Mouse (Mus musculus) intestine, embryonic 16.5 days (tissue): ENCODE results near the gene Pde4d. TPM values are rescaled to one million over a fixed set of nuclear protein-coding genes. Genes with fewer than 3 reads are reported as not detected.

Source experiments
- ATAC-seq: fragments of 200-750 bp; cut with Nextera tagmentation; 2 replicates; pipeline ENCODE4 v1.8.0; 2017; ENCODE audit warnings: moderate TSS enrichment, moderate library complexity
- H3K27ac ChIP-seq: fragments of 300-500 bp; sonication (generic); 2 replicates; pipeline ENCODE4 v1.5.1; 2014; ENCODE audit warnings: mild to moderate bottlenecking, low read length
- H3K27me3 ChIP-seq: fragments of 300-500 bp; sonication (generic); replicated peaks from 2 replicates; pipeline ENCODE4 v1.6.1; 2014; ENCODE audit warnings: low read length, control low read depth, mixed read lengths; ENCODE audit not compliant: control insufficient read depth, insufficient read depth
- H3K36me3 ChIP-seq: fragments of 300-500 bp; sonication (generic); 2 replicates; pipeline ENCODE4 v1.6.1; 2014; ENCODE audit warnings: low read length, control low read depth; ENCODE audit not compliant: control insufficient read depth, insufficient read depth
- H3K4me1 ChIP-seq: fragments of 300-500 bp; sonication (generic); 2 replicates; pipeline ENCODE4 v1.6.1; 2014; ENCODE audit warnings: low read length, control low read depth, mixed read lengths; ENCODE audit not compliant: control insufficient read depth, insufficient read depth
- H3K4me2 ChIP-seq: fragments of 300-500 bp; sonication (generic); 2 replicates; pipeline ENCODE4 v1.6.1; 2014; ENCODE audit warnings: low read depth, low read length, control low read depth
- H3K4me3 ChIP-seq: fragments of 300-500 bp; sonication (generic); 2 replicates; pipeline ENCODE4 v1.5.1; 2014; ENCODE audit warnings: mild to moderate bottlenecking, low read length
- H3K9ac ChIP-seq: fragments of 300-500 bp; sonication (generic); 2 replicates; pipeline ENCODE4 v1.6.1; 2014; ENCODE audit warnings: low read depth, low read length
- H3K9me3 ChIP-seq: fragments of 300-500 bp; sonication (generic); 2 replicates; pipeline ENCODE4 v1.6.1; 2016; ENCODE audit warnings: low read length, control low read depth; ENCODE audit not compliant: control insufficient read depth
- WGBS: fragments of 180-500 bp; shearing (Covaris S2); extraction: QIAGEN DNeasy Blood & Tissue Kit; methylation state at CpG from one replicate; pipeline ENCODE4 v1.1.7; 2014; 5-methylcytosine and 5-hydroxymethylcytosine counted together
- polyA plus RNA-seq: library from polyadenylated mRNA; unstranded; fragments of >200 nt; fragmentation: Nextera tagmentation; extraction: Ambion mirVana; gene quantifications from 2 replicates; pipeline ENCODE4 v1.2.1, GENCODE M21; 2015

Pde4d gene
- polyA plus RNA-seq, 1 experiment from 2014 or later = 25.3 TPM

- ATAC-seq = no peak
Observed at GRCm38 (mm10) chr13:109662731-109663130, 1213.0 kb downstream of the Pde4d start.

GRCm38 (mm10) chr13:109664956-109665802 is 1215.4 kb downstream of the Pde4d start:
- no peaks in the 10 kb centered on the region for H3K27me3 ChIP-seq
- no peak overlapping the region for H3K27ac ChIP-seq
- H3K36me3 ChIP-seq = no peaks in the 10 kb centered on the region
- H3K4me2 ChIP-seq = no peak overlapping the region
- H3K4me1 ChIP-seq = peaks cover 13% of the 10 kb centered on the region
- WGBS = 58% methylated on average over 10 of the region's 10 CpGs
- H3K9me3 ChIP-seq = no peaks in the 10 kb centered on the region
- no peak overlapping the region for H3K9ac ChIP-seq
- H3K4me3 ChIP-seq = no peak overlapping the region
- ATAC-seq = peak; percentile 52

More at GRCm38 (mm10) chr13:109662731-109663130, 1213.0 kb downstream of the Pde4d start:
- Histone ChIP-seq H3K27ac (no peak overlapping the region), H3K4me3 (no peak overlapping the region), H3K4me1 (peaks cover 13% of the 10 kb centered on the region), H3K27me3 (no peaks in the 10 kb centered on the region), H3K36me3 (no peaks in the 10 kb centered on the region), H3K4me2 (no peak overlapping the region), H3K9me3 (no peaks in the 10 kb centered on the region), H3K9ac (no peak overlapping the region)
- 61% methylated on average over 3 of the region's 3 CpGs for WGBS

- WGBS = 66% methylated on average over 10 of the region's 10 CpGs
- Histone ChIP-seq H3K27me3 (no peaks in the 10 kb centered on the region), H3K9ac (no peak overlapping the region), H3K4me3 (no peak overlapping the region), H3K27ac (no peak overlapping the region), H3K4me1 (peaks cover 13% of the 10 kb centered on the region), H3K4me2 (no peak overlapping the region), H3K9me3 (no peaks in the 10 kb centered on the region), H3K36me3 (no peaks in the 10 kb centered on the region)
- ATAC-seq = peak; percentile 85
Observed at GRCm38 (mm10) chr13:109665803-109666403, 1216.2 kb downstream of the Pde4d start.

DNA sequence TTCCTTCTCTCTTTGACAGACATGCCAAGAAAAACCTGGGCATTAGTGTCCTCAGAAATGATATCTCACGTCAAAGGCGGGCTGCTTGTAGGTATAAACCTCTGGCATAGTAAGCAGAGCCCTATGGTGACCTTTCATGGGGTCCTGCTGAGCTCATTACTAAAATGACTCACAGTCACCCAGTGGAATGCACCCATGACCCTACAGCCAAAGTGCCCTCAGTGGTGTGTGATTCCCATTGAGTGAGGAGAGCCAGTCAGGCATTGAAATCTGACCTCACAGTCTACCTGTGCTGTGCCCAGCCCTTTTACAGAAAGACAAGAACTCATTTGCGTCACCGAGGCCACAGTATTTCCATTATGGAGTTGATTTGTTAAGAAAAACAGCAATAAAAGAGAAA is 1220.2 kb downstream of the Pde4d start:
- Histone ChIP-seq H3K9ac (no peak overlapping the region), H3K36me3 (no peaks in the 10 kb centered on the region), H3K4me2 (no peak overlapping the region), H3K27ac (no peak overlapping the region), H3K4me1 (peaks cover 12% of the 10 kb centered on the region), H3K9me3 (no peaks in the 10 kb centered on the region), H3K4me3 (no peak overlapping the region), H3K27me3 (no peaks in the 10 kb centered on the region)
- WGBS = 85% methylated on average over 4 of the region's 4 CpGs
- ATAC-seq = no peak

- no peaks in the 10 kb centered on the region for H3K27me3 ChIP-seq
- H3K4me1 ChIP-seq = no peaks in the 10 kb centered on the region
- no peak for ATAC-seq
- H3K9ac ChIP-seq = no peak overlapping the region
- H3K9me3 ChIP-seq = no peaks in the 10 kb centered on the region
- no peak overlapping the region for H3K4me3 ChIP-seq
- no peak overlapping the region for H3K4me2 ChIP-seq
- H3K27ac ChIP-seq = no peak overlapping the region
- 64% methylated on average over 8 of the region's 8 CpGs for WGBS
- H3K36me3 ChIP-seq = no peaks in the 10 kb centered on the region
Observed at GRCm38 (mm10) chr13:109671589-109672347, 1222.0 kb downstream of the Pde4d start.

DNA sequence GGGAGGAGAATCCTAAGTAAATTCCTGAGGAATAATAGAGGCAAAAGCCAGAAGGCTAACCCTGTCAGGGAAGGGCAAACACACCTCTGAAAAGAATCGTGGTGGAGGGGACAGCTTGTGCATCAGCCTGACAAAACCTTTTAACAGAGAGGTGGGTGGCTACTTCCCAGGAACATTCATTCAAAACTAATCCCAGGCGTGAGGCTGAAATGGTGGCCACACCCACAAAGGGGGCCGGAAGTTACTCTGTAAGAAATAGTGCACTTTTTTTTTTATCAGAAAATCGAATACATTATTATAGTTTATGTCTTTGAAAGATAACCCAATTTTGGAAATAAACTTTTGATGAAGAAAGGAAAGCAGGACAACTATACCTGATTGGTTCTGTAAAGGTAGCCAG is 1227.3 kb downstream of the Pde4d start:
- no peaks in the 10 kb centered on the region for H3K36me3 ChIP-seq
- H3K27me3 ChIP-seq = no peaks in the 10 kb centered on the region
- H3K4me3 ChIP-seq = no peak overlapping the region
- no peak overlapping the region for H3K4me2 ChIP-seq
- WGBS = 39% methylated on average over 4 of the region's 4 CpGs
- ATAC-seq = no peak
- H3K4me1 ChIP-seq = no peaks in the 10 kb centered on the region
- no peaks in the 10 kb centered on the region for H3K9me3 ChIP-seq
- H3K27ac ChIP-seq = no peak overlapping the region
- H3K9ac ChIP-seq = no peak overlapping the region

DNA sequence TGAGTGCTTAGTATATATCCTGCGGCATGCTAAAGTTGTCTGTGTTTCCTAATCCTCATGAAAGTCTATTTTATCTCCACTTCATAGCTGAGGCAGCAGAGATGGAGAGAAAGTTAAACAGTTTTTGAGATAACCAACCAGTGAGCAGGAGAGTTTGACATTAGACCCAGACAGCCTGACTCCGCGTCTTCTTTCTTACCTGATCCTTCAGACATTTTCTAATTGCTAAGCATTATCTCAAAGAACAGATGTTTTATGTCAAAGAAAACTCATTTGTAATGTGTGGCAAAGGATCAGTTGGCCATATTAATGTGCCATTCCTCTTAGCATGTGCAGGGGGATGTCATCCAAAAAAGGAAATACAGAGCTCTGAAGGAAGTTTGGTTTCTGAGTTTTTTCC is 1227.9 kb downstream of the Pde4d start:
- Histone ChIP-seq H3K36me3 (no peaks in the 10 kb centered on the region), H3K27ac (no peak overlapping the region), H3K4me2 (no peak overlapping the region), H3K4me1 (no peaks in the 10 kb centered on the region), H3K27me3 (no peaks in the 10 kb centered on the region), H3K9me3 (no peaks in the 10 kb centered on the region), H3K4me3 (no peak overlapping the region), H3K9ac (no peak overlapping the region)
- ATAC-seq = no peak
- 58% methylated on average over 3 of the region's 3 CpGs for WGBS

- Histone ChIP-seq H3K36me3 (no peaks in the 10 kb centered on the region), H3K4me1 (no peaks in the 10 kb centered on the region), H3K27me3 (no peaks in the 10 kb centered on the region), H3K27ac (no peak overlapping the region), H3K9me3 (no peaks in the 10 kb centered on the region), H3K4me2 (no peak overlapping the region), H3K4me3 (no peak overlapping the region), H3K9ac (no peak overlapping the region)
- ATAC-seq = no peak
- 80% methylated on average over 1 of the region's 1 CpGs for WGBS
Observed at GRCm38 (mm10) chr13:109678991-109679390, 1229.2 kb downstream of the Pde4d start.

- Histone ChIP-seq H3K27ac (no peak overlapping the region), H3K4me2 (no peak overlapping the region), H3K9ac (no peak overlapping the region), H3K4me1 (peaks cover 5% of the 10 kb centered on the region; the same call in 1 of the 2 replicates), H3K36me3 (no peaks in the 10 kb centered on the region), H3K9me3 (no peaks in the 10 kb centered on the region), H3K27me3 (no peaks in the 10 kb centered on the region), H3K4me3 (no peak overlapping the region)
- ATAC-seq = no peak
- 85% methylated on average over 8 of the region's 8 CpGs for WGBS
Observed at GRCm38 (mm10) chr13:109680229-109680628, 1230.5 kb downstream of the Pde4d start.
